In the genomic region with DNA sequence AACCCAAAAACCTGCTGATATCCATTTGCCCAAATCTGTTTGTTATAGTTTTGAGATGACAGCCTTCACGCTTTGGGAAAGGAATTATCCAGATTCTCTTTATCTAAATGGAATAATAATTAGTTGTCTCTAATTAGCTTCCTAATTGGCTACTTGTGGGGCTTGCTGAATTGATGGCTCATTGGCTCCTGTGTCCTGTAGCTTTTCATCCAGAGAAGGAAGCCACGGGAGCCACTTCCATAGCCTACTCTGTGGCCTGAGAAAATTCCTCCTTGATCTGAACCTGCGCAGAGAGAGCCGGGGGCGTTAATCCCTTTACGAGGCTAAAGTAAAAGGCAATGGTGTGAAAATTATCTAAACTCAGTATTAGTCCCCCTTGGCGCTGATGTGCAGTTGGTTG, we compare ENCODE assay signal across 24 mouse cellular contexts. TPM values are rescaled to one million over a fixed set of nuclear protein-coding genes. Genes with fewer than 3 reads are reported as not detected.
DNase-seq lines count a peak whose midpoint lies in the region; ATAC-seq and TF ChIP-seq lines count a peak whose summit lies in the region.
"Had no signal": no experiment of that assay in that cellular context is flagged by ENCODE, and none has a peak within 500 bp of the region (broad histone marks: within the 10 kb centered on the region; RNA-seq: fewer than 3 reads in every experiment).

No protein-coding gene starts in this region.

- H3K4me1 ChIP-seq in midbrain, embryonic 13.5 days (replicated peaks) = peaks cover 23% of the 10 kb centered on the region
- 0 out of 2 replicates have a peak, but pooled peaks cover 2% of the 10 kb centered on the region for H3K4me1 ChIP-seq in midbrain, embryonic 16.5 days (ENCODE audit: control insufficient read depth, insufficient read depth, low read length)
- H3K4me1 ChIP-seq in forebrain, embryonic 13.5 days = peaks cover 27% of the 10 kb centered on the region
- H3K4me1 ChIP-seq in forebrain, postnatal 0 days (ENCODE audit: insufficient read depth) = no peaks in the 10 kb centered on the region; the same call in 1 of the 2 replicates
- H3K4me1 ChIP-seq in intestine, postnatal 0 days (replicated peaks; ENCODE audit: control insufficient read depth, insufficient read depth, low read length) = no peaks in the 10 kb centered on the region
- H3K4me1 ChIP-seq: embryonic facial prominence, embryonic 12.5 days had no signal

- H3K4me3 ChIP-seq in midbrain, embryonic 13.5 days (replicated peaks) = no peak overlapping the region
- H3K4me3 ChIP-seq in midbrain, embryonic 16.5 days (ENCODE audit: low read depth, low read length) = no peak overlapping the region
- H3K4me3 ChIP-seq in forebrain, embryonic 13.5 days = no peak overlapping the region
- H3K4me3 ChIP-seq in forebrain, postnatal 0 days (ENCODE audit: low read depth, low read length) = no peak overlapping the region
- no peak overlapping the region for H3K4me3 ChIP-seq in intestine, postnatal 0 days (ENCODE audit: low read depth, low read length)
- H3K4me3 ChIP-seq: embryonic facial prominence, embryonic 12.5 days; heart, embryonic 13.5 days; hindbrain, embryonic 12.5 days had no signal

- H3K9ac ChIP-seq in midbrain, embryonic 13.5 days (replicated peaks) = no peak overlapping the region
- no peak overlapping the region for H3K9ac ChIP-seq in midbrain, embryonic 16.5 days (ENCODE audit: low read depth, low read length)
- no peak overlapping the region for H3K9ac ChIP-seq in forebrain, embryonic 13.5 days
- H3K9ac ChIP-seq in forebrain, postnatal 0 days = no peak overlapping the region
- no peak overlapping the region for H3K9ac ChIP-seq in intestine, postnatal 0 days (ENCODE audit: low read depth, low read length)
- H3K9ac ChIP-seq: embryonic facial prominence, embryonic 12.5 days; heart, embryonic 13.5 days; hindbrain, embryonic 12.5 days had no signal

- no peak for TF ChIP-seq CTCF in brain, embryonic 14.5 days (IDR thresholded peaks at IDR 0.05; ENCODE audit: borderline replicate concordance, extremely low read depth, insufficient read depth, insufficient read length)
- TF ChIP-seq CTCF in forebrain, postnatal 0 days (IDR thresholded peaks at IDR 0.05; ENCODE audit: low read depth) = no peak
- no peak for TF ChIP-seq CTCF in intestine, postnatal 0 days (IDR thresholded peaks at IDR 0.05; ENCODE audit: low read depth)

- no peak overlapping the region for H3K4me2 ChIP-seq in midbrain, embryonic 13.5 days (replicated peaks)
- H3K4me2 ChIP-seq in midbrain, embryonic 16.5 days (ENCODE audit: low read length) = no peak overlapping the region
- no peak overlapping the region for H3K4me2 ChIP-seq in forebrain, embryonic 13.5 days
- H3K4me2 ChIP-seq in forebrain, postnatal 0 days (ENCODE audit: low read depth) = no peak overlapping the region
- H3K4me2 ChIP-seq in intestine, postnatal 0 days (replicated peaks; ENCODE audit: low read depth) = no peak overlapping the region
- H3K4me2 ChIP-seq: embryonic facial prominence, embryonic 12.5 days; heart, embryonic 13.5 days; hindbrain, embryonic 12.5 days had no signal

- H3K27me3 ChIP-seq in midbrain, embryonic 13.5 days = no peaks in the 10 kb centered on the region
- H3K27me3 ChIP-seq in midbrain, embryonic 16.5 days (ENCODE audit: control insufficient read depth, insufficient read depth, low read depth, low read length) = no peaks in the 10 kb centered on the region
- peaks cover 20% of the 10 kb centered on the region; the same call in 1 of the 2 replicates for H3K27me3 ChIP-seq in forebrain, embryonic 13.5 days
- no peaks in the 10 kb centered on the region for H3K27me3 ChIP-seq in forebrain, postnatal 0 days (ENCODE audit: insufficient read depth, low read length)
- H3K27me3 ChIP-seq in intestine, postnatal 0 days (replicated peaks; ENCODE audit: control insufficient read depth, insufficient read depth, low read length) = no peaks in the 10 kb centered on the region
- H3K27me3 ChIP-seq: embryonic facial prominence, embryonic 12.5 days; heart, embryonic 13.5 days; hindbrain, embryonic 12.5 days had no signal

- TF ChIP-seq POLR2A in brain, embryonic 14.5 days (IDR thresholded peaks at IDR 0.05; ENCODE audit: borderline replicate concordance, extremely low read depth, insufficient read depth, insufficient read length, poor library complexity, severe bottlenecking) = no peak

- no peak for ATAC-seq in midbrain, embryonic 13.5 days
- ATAC-seq in midbrain, embryonic 16.5 days = no peak
- peak; percentile 48 for ATAC-seq in forebrain, embryonic 13.5 days
- ATAC-seq in forebrain, postnatal 0 days = peak; percentile 21; the same call in 1 of the 2 replicates
- ATAC-seq in intestine, postnatal 0 days = no peak
- ATAC-seq: hindbrain, embryonic 16.5 days had no signal

- 38% methylated on average over 7 of the region's 7 CpGs for WGBS in midbrain, embryonic 13.5 days
- 34% methylated on average over 7 of the region's 7 CpGs for WGBS in midbrain, embryonic 16.5 days
- 7% methylated on average over 7 of the region's 7 CpGs for WGBS in forebrain, embryonic 13.5 days
- 14% methylated on average over 7 of the region's 7 CpGs for WGBS in forebrain, postnatal 0 days
- WGBS in intestine, postnatal 0 days = 75% methylated on average over 7 of the region's 7 CpGs

- peak overlapping the region; percentile 53 for H3K27ac ChIP-seq in midbrain, embryonic 13.5 days
- H3K27ac ChIP-seq in midbrain, embryonic 16.5 days (ENCODE audit: low read length) = no peak overlapping the region
- H3K27ac ChIP-seq in forebrain, embryonic 13.5 days = no peak overlapping the region
- no peak overlapping the region for H3K27ac ChIP-seq in forebrain, postnatal 0 days (ENCODE audit: low read depth, low read length)
- no peak overlapping the region for H3K27ac ChIP-seq in intestine, postnatal 0 days (ENCODE audit: low read depth, low read length)
- H3K27ac ChIP-seq: embryonic facial prominence, embryonic 12.5 days; heart, embryonic 13.5 days; hindbrain, embryonic 12.5 days had no signal

- peaks cover 7% of the 10 kb centered on the region; the same call in 1 of the 2 replicates for H3K36me3 ChIP-seq in midbrain, embryonic 13.5 days
- no peaks in the 10 kb centered on the region for H3K36me3 ChIP-seq in midbrain, embryonic 16.5 days (ENCODE audit: control insufficient read depth, insufficient read depth, low read length)
- H3K36me3 ChIP-seq in forebrain, embryonic 13.5 days (ENCODE audit: poor library complexity, severe bottlenecking) = peaks cover 7% of the 10 kb centered on the region; the same call in 1 of the 2 replicates
- H3K36me3 ChIP-seq in forebrain, postnatal 0 days (ENCODE audit: insufficient read depth) = no peaks in the 10 kb centered on the region; the same call in 1 of the 2 replicates
- H3K36me3 ChIP-seq in intestine, postnatal 0 days (ENCODE audit: control insufficient read depth, insufficient read depth) = 0 out of 2 replicates have a peak, but pooled peaks cover under 1% of the 10 kb centered on the region
- H3K36me3 ChIP-seq: embryonic facial prominence, embryonic 12.5 days had no signal

- peak; percentile 82 for DNase-seq in brain, embryonic 14.5 days (ENCODE audit: low read depth)
- DNase-seq in forebrain, postnatal 0 days = no peak
- DNase-seq in layer of hippocampus, adult 8-10 months (ENCODE audit: low spot score in 2 of 2) = no peak
- DNase-seq in urinary bladder, adult 2 months (ENCODE audit: low spot score) = no peak
- DNase-seq: adrenal gland, postnatal 10 days; B cell, adult 2 months; cerebellum, adult 11-12 months; cerebellum, adult 9-10 months; cerebellum, postnatal 25 days; gastrocnemius, postnatal 36 days; heart, adult 11 months; heart, postnatal 36 days had no signal

- H3K9me3 ChIP-seq in midbrain, embryonic 13.5 days = no peaks in the 10 kb centered on the region
- H3K9me3 ChIP-seq in midbrain, embryonic 16.5 days (replicated peaks; ENCODE audit: control insufficient read depth, low read length, poor library complexity, severe bottlenecking) = no peaks in the 10 kb centered on the region
- no peaks in the 10 kb centered on the region for H3K9me3 ChIP-seq in forebrain, embryonic 13.5 days (replicated peaks)
- H3K9me3 ChIP-seq in forebrain, postnatal 0 days (ENCODE audit: low read length) = no peaks in the 10 kb centered on the region
- no peaks in the 10 kb centered on the region for H3K9me3 ChIP-seq in intestine, postnatal 0 days (ENCODE audit: control insufficient read depth)
- H3K9me3 ChIP-seq: embryonic facial prominence, embryonic 12.5 days; heart, embryonic 13.5 days; hindbrain, embryonic 12.5 days had no signal

RNA-seq across cellular contexts. Expression of a gene that starts 23.0 kb away (rescaled TPM):
- polyA plus RNA-seq in midbrain, embryonic 13.5 days (2015; fragmentation: Nextera tagmentation; extraction: Ambion mirVana) = 0.18 and 0.26 TPM in 2 replicates
- polyA plus RNA-seq in midbrain, embryonic 16.5 days (2015; fragmentation: Nextera tagmentation; extraction: Ambion mirVana) = 0.24 and 0.25 TPM in 2 replicates
- 0.15 and 0.25 TPM in 2 replicates for polyA plus RNA-seq in brain, embryonic 14.5 days (2012; rRNA removed)
- polyA plus RNA-seq in forebrain, embryonic 13.5 days (2015; fragmentation: Nextera tagmentation; extraction: Ambion mirVana) = not detected in 2 replicates
- total RNA-seq in forebrain, postnatal 0 days (2014; rRNA removed) = 0.05 and 0.15 TPM in 2 replicates
- polyA plus RNA-seq in forebrain, postnatal 0 days (2015; fragmentation: Nextera tagmentation; extraction: Ambion mirVana) = 0.12 and 0.24 TPM in 2 replicates
- under 1 TPM in 1 of 4 experiments, not detected in 3; 0.25 TPM for total RNA-seq in layer of hippocampus, adult 8-10 months (2022)
- not detected in 2 replicates for polyA plus RNA-seq in urinary bladder, adult 2 months (2012; rRNA removed)
- 53.2 and 63.2 TPM in 2 replicates for polyA plus RNA-seq in intestine, postnatal 0 days (2015; fragmentation: Nextera tagmentation; extraction: Ambion mirVana)
- total RNA-seq: adrenal gland, postnatal 10 days; adrenal gland, postnatal 4 days; gastrocnemius, adult 8-10 months; gastrocnemius, postnatal 36 days; MEL had no signal
- polyA plus RNA-seq: embryonic facial prominence, embryonic 12.5 days; heart, postnatal 0 days; hindbrain, embryonic 12.5 days had no signal

RNA-seq across cellular contexts. Expression of a gene that starts 24.8 kb away (rescaled TPM):
- 183 and 184 TPM in 2 replicates for polyA plus RNA-seq in midbrain, embryonic 13.5 days (2015; fragmentation: Nextera tagmentation; extraction: Ambion mirVana)
- polyA plus RNA-seq in midbrain, embryonic 16.5 days (2015; fragmentation: Nextera tagmentation; extraction: Ambion mirVana) = 226 and 229 TPM in 2 replicates
- 98.2 and 115 TPM in 2 replicates for polyA plus RNA-seq in brain, embryonic 14.5 days (2012; rRNA removed)
- polyA plus RNA-seq in forebrain, embryonic 13.5 days (2015; fragmentation: Nextera tagmentation; extraction: Ambion mirVana) = 129 and 133 TPM in 2 replicates
- total RNA-seq in forebrain, postnatal 0 days (2014; rRNA removed) = 132 and 134 TPM in 2 replicates
- polyA plus RNA-seq in forebrain, postnatal 0 days (2015; fragmentation: Nextera tagmentation; extraction: Ambion mirVana) = 147 and 178 TPM in 2 replicates
- 100 to 1,000 TPM in 2 of 4 experiments, 10 to 100 TPM in 2; 97.9 to 106 (median 101) TPM for total RNA-seq in layer of hippocampus, adult 8-10 months (2022)
- 44.3 and 47.6 TPM in 2 replicates for polyA plus RNA-seq in urinary bladder, adult 2 months (2012; rRNA removed)
- polyA plus RNA-seq in intestine, postnatal 0 days (2015; fragmentation: Nextera tagmentation; extraction: Ambion mirVana) = 130 and 131 TPM in 2 replicates

Comparison
In these comparisons a context has a peak if more than half of its experiments do, and no peak if none do; other contexts are left out.
1. ATAC-seq: peak in forebrain, embryonic 13.5 days (single experiment) and forebrain, postnatal 0 days (single experiment); none in midbrain, embryonic 13.5 days (single experiment), midbrain, embryonic 16.5 days (single experiment) and intestine, postnatal 0 days (single experiment).
2. RNA of a gene that starts 23.0 kb away (polyA plus RNA-seq): 53.2 to 63.2 TPM in intestine, postnatal 0 days; 0.18 to 0.26 TPM in midbrain, embryonic 13.5 days, 0.24 to 0.25 TPM in midbrain, embryonic 16.5 days, 0.15 to 0.25 TPM in brain, embryonic 14.5 days, 0.12 to 0.24 TPM in forebrain, postnatal 0 days, not detected in forebrain, embryonic 13.5 days and not detected in urinary bladder, adult 2 months; every median in the first group is over 10 times any median in the second.